Mouse (Mus musculus) ES-E14 (cell line): Measurements from ENCODE around the gene Ccndbp1.

Experiments
- CHD2 ChIP-seq: IDR thresholded peaks from 2 replicates; pipeline ENCODE4 v1.6.1; 2014; ENCODE audit warnings: mild to moderate bottlenecking, low read depth, low read length, inconsistent platforms
- ZC3H11A ChIP-seq: IDR thresholded peaks from 2 replicates; pipeline ENCODE4 v1.6.1; 2012; ENCODE audit warnings: low read depth, mild to moderate bottlenecking, inconsistent platforms, low read length, borderline replicate concordance
- ZNF384 ChIP-seq: IDR thresholded peaks from 2 replicates; pipeline ENCODE4 v1.6.1; 2012; ENCODE audit warnings: low read depth, low read length, inconsistent platforms

DNA sequence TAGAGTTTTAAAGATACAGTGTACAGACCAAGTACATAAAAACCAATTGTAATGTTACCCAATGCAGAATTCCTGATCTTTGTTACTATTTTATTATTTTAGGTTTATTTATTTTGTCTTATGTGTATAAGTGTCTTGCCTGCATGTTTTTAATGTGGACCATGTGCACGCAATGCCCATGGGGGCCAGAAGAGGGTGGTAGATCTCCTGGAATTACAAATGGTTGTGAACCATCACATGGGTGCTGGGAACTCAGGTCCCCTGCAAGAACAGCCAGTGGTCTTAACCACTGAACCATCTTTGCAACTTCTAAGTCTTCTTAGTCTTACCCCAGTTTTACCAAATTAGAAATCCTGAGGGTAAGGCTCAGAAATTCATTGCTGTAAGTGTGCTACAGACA, 23.0 kb upstream of the Ccndbp1 start:
- TF ChIP-seq ZNF384 (no peak), CHD2 (no peak), ZC3H11A (no peak)
